Mouse (Mus musculus) limb, embryonic 14.5 days (tissue): ENCODE measurements at regions not wholly inside any gene's neighbourhood (a gene's known extent, or its start where the extent isn't known, plus 50 kb on each side); places are given as distances from the start of the nearest gene placed in this dataset.

Source experiments
- ATAC-seq: fragments of 200-750 bp; cut with Nextera tagmentation; 2 replicates; pipeline ENCODE4 v1.8.0; 2017; ENCODE audit warnings: low read depth, moderate number of reproducible peaks, moderate TSS enrichment; ENCODE audit not compliant: low FRiP score
- DNase-seq: peaks from one replicate; pipeline ENCODE4 v3.0.0-alpha.2; 2015; ENCODE audit warnings: low spot score
- H3K27ac ChIP-seq: fragments of 300-500 bp; sonication (generic); replicated peaks from 2 replicates; pipeline ENCODE4 v1.5.1; 2014; ENCODE audit warnings: low read depth, mild to moderate bottlenecking, low read length, moderate library complexity, mixed read lengths
- H3K27me3 ChIP-seq: fragments of 300-500 bp; sonication (generic); 2 replicates; pipeline ENCODE4 v1.6.1; 2014; ENCODE audit warnings: low read length, mixed read lengths; ENCODE audit not compliant: control insufficient read depth, insufficient read depth
- H3K36me3 ChIP-seq: fragments of 300-500 bp; sonication (generic); 2 replicates; pipeline ENCODE4 v1.6.1; 2014; ENCODE audit warnings: mild to moderate bottlenecking, low read length, moderate library complexity, mixed read lengths; ENCODE audit not compliant: control insufficient read depth, insufficient read depth
- H3K4me1 ChIP-seq: fragments of 300-500 bp; sonication (generic); 2 replicates; pipeline ENCODE4 v1.6.1; 2014; ENCODE audit warnings: antibody characterized with exemption, low read length, mixed read lengths; ENCODE audit not compliant: control insufficient read depth, insufficient read depth
- H3K4me2 ChIP-seq: fragments of 300-500 bp; sonication (generic); replicated peaks from 2 replicates; pipeline ENCODE4 v1.6.1; 2014; ENCODE audit warnings: low read depth, mild to moderate bottlenecking, low read length, moderate library complexity; ENCODE audit not compliant: severe bottlenecking
- H3K4me3 ChIP-seq: fragments of 300-500 bp; sonication (generic); replicated peaks from 2 replicates; pipeline ENCODE4 v1.5.1; 2014; ENCODE audit warnings: low read length
- H3K9ac ChIP-seq: fragments of 300-500 bp; sonication (generic); 2 replicates; pipeline ENCODE4 v1.6.1; 2014; ENCODE audit warnings: mild to moderate bottlenecking, low read depth, low read length, moderate library complexity; ENCODE audit not compliant: severe bottlenecking
- H3K9me3 ChIP-seq: fragments of 300-500 bp; sonication (generic); 2 replicates; pipeline ENCODE4 v1.6.1; 2016; ENCODE audit warnings: low read length; ENCODE audit not compliant: control insufficient read depth
- POLR2A ChIP-seq: fragments of 200-500 bp; IDR thresholded peaks from 2 replicates; pipeline ENCODE4 v1.8.0; 2012; ENCODE audit warnings: inconsistent platforms, mild to moderate bottlenecking, moderate library complexity, borderline replicate concordance; ENCODE audit not compliant: insufficient read depth, insufficient read length; ENCODE audit errors: extremely low read depth
- WGBS: fragments of 180-500 bp; shearing (Covaris S2); extraction: QIAGEN DNeasy Blood & Tissue Kit; methylation state at CpG from one replicate; pipeline ENCODE4 v1.1.7; 2014; 5-methylcytosine and 5-hydroxymethylcytosine counted together

DNA sequence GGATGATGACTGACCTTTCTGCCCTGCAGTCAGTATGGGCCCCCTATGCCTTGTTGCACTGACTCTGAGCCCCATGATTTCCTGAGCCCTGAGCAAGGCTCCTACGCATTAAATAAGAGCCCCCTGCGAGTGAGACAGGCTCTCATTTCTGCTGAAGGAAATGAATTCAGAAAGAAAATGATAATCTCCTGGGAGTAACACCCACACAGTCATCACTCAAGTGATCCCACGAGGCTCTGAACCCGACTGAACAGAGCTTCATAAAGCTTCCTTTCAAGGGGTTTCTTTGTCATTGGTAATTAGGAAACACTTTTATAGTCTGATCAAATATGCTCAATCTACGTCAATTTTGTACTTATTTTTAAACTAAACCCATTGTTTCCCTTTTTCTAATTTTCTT, 330.2 kb downstream of the Olfr1505 start:
- H3K9me3 ChIP-seq, result no peaks in the 10 kb centered on the region
- H3K4me1 ChIP-seq, result peaks cover 13% of the 10 kb centered on the region
- WGBS, result 61% methylated on average over 5 of the region's 5 CpGs
- no peak overlapping the region for H3K4me3 ChIP-seq
- no peak overlapping the region for H3K4me2 ChIP-seq
- no peaks in the 10 kb centered on the region for H3K36me3 ChIP-seq
- no peak overlapping the region for H3K27ac ChIP-seq
- no peaks in the 10 kb centered on the region for H3K27me3 ChIP-seq
- ATAC-seq (no peak), DNase-seq (no peak)
- no peak overlapping the region for H3K9ac ChIP-seq
- no peak for TF ChIP-seq POLR2A

DNA sequence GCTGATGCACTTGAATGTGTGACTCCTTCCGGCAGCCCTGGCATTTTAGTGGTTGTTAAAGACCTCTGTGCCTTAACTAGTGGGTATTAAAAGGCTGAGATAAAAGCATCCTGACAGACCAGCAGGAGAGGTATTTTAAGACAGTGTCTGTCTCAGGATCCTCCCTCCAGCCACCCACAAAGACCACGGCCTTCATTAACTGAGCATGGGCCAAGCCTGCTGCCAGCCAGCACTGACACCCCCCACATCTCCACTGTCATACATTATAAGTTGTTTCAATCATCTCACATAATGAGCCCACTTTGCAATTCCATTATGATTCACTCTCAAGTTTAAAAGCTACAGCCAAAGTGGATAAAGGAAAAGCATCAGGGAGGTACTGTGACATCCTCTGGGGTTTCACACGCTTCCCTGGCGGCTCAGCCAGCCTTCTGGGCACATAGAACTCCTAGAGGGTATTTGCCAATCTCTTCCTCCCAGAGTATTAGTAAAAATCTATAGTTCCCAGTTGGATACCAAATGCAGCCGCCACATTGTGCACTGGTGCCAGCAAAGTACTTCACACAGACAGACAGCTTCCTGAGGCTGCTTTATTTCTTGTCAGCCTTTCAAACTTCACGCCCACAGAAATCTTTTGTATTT, 333.8 kb downstream of the Olfr1505 start:
- Histone ChIP-seq H3K4me1 (0 out of 2 replicates have a peak, but pooled peaks cover 2% of the 10 kb centered on the region), H3K4me3 (no peak overlapping the region), H3K4me2 (no peak overlapping the region), H3K27ac (no peak overlapping the region), H3K9me3 (no peaks in the 10 kb centered on the region), H3K9ac (no peak overlapping the region; the same call in 1 of the 2 replicates), H3K36me3 (no peaks in the 10 kb centered on the region), H3K27me3 (no peaks in the 10 kb centered on the region)
- TF ChIP-seq POLR2A, result no peak
- no peak for ATAC-seq
- WGBS, result 61% methylated on average over 6 of the region's 6 CpGs
- DNase-seq, result no peak

DNA sequence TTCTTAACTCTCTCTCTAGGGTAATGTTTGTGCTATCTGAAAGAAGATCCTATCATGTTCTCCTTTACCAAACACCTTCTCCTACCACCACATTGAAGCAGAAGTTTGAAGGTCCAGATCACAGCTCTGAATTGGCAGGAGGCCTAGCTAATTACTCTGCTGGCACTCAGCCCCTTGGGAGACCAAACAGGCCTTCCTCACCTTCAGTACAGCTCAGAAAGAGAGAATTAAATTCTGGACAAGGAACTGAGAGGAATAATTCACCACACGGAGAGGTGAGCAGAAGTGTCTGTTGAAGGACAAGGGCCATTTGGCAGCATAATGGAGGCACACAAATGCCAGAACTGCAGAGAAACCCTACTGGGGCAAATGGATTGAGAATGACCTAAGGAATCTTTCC, 334.6 kb downstream of the Olfr1505 start:
- no peak overlapping the region for H3K27ac ChIP-seq
- no peak overlapping the region for H3K9ac ChIP-seq
- no peak overlapping the region for H3K4me3 ChIP-seq
- H3K9me3 ChIP-seq, result no peaks in the 10 kb centered on the region
- ATAC-seq, result no peak
- H3K36me3 ChIP-seq, result no peaks in the 10 kb centered on the region
- no peak for TF ChIP-seq POLR2A
- H3K27me3 ChIP-seq, result no peaks in the 10 kb centered on the region
- H3K4me2 ChIP-seq, result no peak overlapping the region
- H3K4me1 ChIP-seq, result 0 out of 2 replicates have a peak, but pooled peaks cover 2% of the 10 kb centered on the region
- 59% methylated on average over 1 of the region's 1 CpGs for WGBS
- no peak for DNase-seq

DNA sequence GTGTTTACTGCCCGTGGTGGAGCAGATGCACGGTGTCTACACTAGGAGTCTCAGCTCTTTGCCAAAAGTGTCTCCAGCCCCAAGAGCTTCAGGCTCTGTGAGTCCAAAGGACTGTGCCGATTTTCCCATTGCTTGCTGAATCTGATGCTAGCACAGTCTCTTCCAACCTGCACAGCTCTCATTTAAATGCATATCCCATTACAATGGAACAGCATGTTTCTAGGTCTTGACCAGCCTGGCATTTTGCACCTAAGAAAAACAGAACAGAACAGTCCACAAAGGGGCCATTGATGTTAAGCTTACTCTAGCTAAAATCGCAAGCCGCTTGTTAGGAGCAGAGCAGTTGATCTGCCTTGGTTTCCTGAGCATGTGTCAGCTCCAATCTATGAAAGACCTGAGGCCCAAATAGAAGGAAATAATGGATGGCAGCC, 339.2 kb downstream of the Tle4 start:
- Histone ChIP-seq H3K9me3 (no peaks in the 10 kb centered on the region), H3K27me3 (no peaks in the 10 kb centered on the region), H3K4me1 (no peaks in the 10 kb centered on the region), H3K4me2 (no peak overlapping the region), H3K36me3 (no peaks in the 10 kb centered on the region), H3K4me3 (no peak overlapping the region), H3K9ac (no peak overlapping the region), H3K27ac (no peak overlapping the region)
- ATAC-seq (no peak), DNase-seq (no peak)
- TF ChIP-seq POLR2A, result no peak
- WGBS, result 46% methylated on average over 5 of the region's 5 CpGs

DNA sequence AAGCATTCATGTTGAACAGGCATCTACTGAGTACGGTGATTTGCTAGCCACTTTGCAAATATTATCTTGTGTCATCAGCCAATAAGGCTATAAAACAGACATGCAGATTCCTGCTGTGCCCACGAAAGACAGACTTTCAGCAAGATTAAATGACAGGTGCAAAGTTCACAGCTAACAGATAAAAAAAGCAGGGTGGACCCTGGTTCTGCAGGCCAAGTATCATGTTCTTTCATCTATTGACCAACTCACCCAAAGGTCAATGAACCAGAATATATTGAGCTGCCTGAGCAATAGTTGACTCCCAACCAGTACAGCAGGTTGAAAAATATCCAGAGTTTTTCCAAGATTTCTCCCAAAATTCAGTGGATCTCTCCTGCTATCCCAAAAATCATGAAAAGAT, 338.6 kb downstream of the Tle4 start:
- no peak for ATAC-seq

More for the DNA sequence above, 338.6 kb downstream of the Tle4 start:
- H3K4me3 ChIP-seq, result no peak overlapping the region
- no peaks in the 10 kb centered on the region for H3K9me3 ChIP-seq
- DNase-seq, result no peak
- no peak for TF ChIP-seq POLR2A
- H3K27me3 ChIP-seq, result no peaks in the 10 kb centered on the region
- H3K27ac ChIP-seq, result no peak overlapping the region
- H3K4me2 ChIP-seq, result no peak overlapping the region
- H3K4me1 ChIP-seq, result no peaks in the 10 kb centered on the region
- WGBS, result 60% methylated on average over 2 of the region's 2 CpGs
- no peaks in the 10 kb centered on the region for H3K36me3 ChIP-seq
- H3K9ac ChIP-seq, result no peak overlapping the region
